Mouse (Mus musculus) ES-Bruce4 (cell line): ENCODE results near the gene Rps18. TPM values are rescaled to one million over a fixed set of nuclear protein-coding genes. Genes with fewer than 3 reads are reported as not detected.
A peak's percentile ranks its signal among the peaks of the same experiment; 100 is the strongest.

Experiments used
- H3K27ac ChIP-seq: 2 replicates; pipeline ENCODE4 v1.5.1; 2012; ENCODE audit warnings: low read length, inconsistent platforms; ENCODE audit not compliant: insufficient read depth
- H3K27me3 ChIP-seq: 2 replicates; pipeline ENCODE4 v1.6.1; 2012; ENCODE audit warnings: mild to moderate bottlenecking, low read length, inconsistent platforms; ENCODE audit not compliant: control insufficient read depth, poor library complexity, insufficient read depth, severe bottlenecking
- H3K36me3 ChIP-seq: 2 replicates; pipeline ENCODE4 v1.6.1; 2012; ENCODE audit warnings: inconsistent platforms, mild to moderate bottlenecking, low read length, moderate library complexity; ENCODE audit not compliant: control insufficient read depth, poor library complexity, insufficient read depth, severe bottlenecking
- H3K4me1 ChIP-seq: one replicate; pipeline ENCODE4 v1.8.1; 2011; ENCODE audit warnings: low read length; ENCODE audit not compliant: control insufficient read depth, insufficient read depth
- H3K4me3 ChIP-seq: 2 replicates; pipeline ENCODE4 v1.5.1; 2011; ENCODE audit warnings: low read depth, mild to moderate bottlenecking, low read length
- H3K9ac ChIP-seq: 2 replicates; pipeline ENCODE4 v1.6.1; 2012; ENCODE audit warnings: low read depth, mild to moderate bottlenecking, inconsistent platforms; ENCODE audit not compliant: poor library complexity, severe bottlenecking
- H3K9me3 ChIP-seq: replicated peaks from 2 replicates; pipeline ENCODE4 v1.6.1; 2012; ENCODE audit warnings: mild to moderate bottlenecking, low read length, inconsistent platforms; ENCODE audit not compliant: control insufficient read depth, poor library complexity, insufficient read depth, severe bottlenecking
- CTCF ChIP-seq: IDR thresholded peaks from one replicate; pipeline ENCODE4 v1.8.1; 2011; ENCODE audit warnings: low read depth, low read length
- EP300 ChIP-seq: IDR thresholded peaks from 2 replicates; pipeline ENCODE4 v1.6.1; 2011; ENCODE audit warnings: low read depth, low read length; ENCODE audit not compliant: insufficient read depth
- POLR2A ChIP-seq: IDR thresholded peaks from one replicate; pipeline ENCODE4 v1.8.1; 2011; ENCODE audit warnings: low read length; ENCODE audit not compliant: insufficient read depth
- polyA plus RNA-seq: library from polyadenylated mRNA; stranded (reverse); fragments of >200 nt; gene quantifications from 2 replicates; pipeline ENCODE4 v1.2.4, GENCODE M21; 2011; ENCODE audit warnings: low read depth; ENCODE audit not compliant: missing spikeins, insufficient read depth, insufficient read length

Rps18 gene
- polyA plus RNA-seq, 1 experiment = 2,174 TPM

DNA sequence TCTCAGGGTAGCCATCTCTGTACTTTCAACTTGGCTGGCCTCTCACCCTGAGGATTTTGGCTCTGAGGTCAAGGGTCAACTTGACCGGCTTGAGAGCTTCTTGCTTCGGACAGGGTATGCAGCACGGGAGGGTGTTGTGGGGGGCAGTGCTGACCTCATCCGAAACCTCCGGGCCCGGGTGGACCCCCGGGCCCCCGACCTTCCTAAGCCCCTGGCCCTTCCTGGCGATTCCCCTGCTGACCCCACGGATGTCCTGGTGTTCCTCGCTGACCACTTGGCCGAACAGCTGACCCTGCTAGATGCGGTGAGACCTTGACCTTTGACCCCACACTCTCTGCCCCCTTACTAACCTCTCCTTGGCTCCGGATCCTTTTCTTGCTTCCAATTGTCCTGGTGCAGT is 23.4 kb downstream of the Rps18 start:
- H3K9me3 ChIP-seq = no peaks in the 10 kb centered on the region
- H3K4me3 ChIP-seq = no peak overlapping the region
- H3K36me3 ChIP-seq = 0 out of 2 replicates have a peak, but pooled peaks cover 3% of the 10 kb centered on the region
- H3K27me3 ChIP-seq = no peaks in the 10 kb centered on the region
- no peak overlapping the region for H3K27ac ChIP-seq
- H3K9ac ChIP-seq = no peak overlapping the region
- TF ChIP-seq CTCF = no peak
- TF ChIP-seq EP300 = no peak
- TF ChIP-seq POLR2A = no peak
- peaks cover 2% of the 10 kb centered on the region for H3K4me1 ChIP-seq

DNA sequence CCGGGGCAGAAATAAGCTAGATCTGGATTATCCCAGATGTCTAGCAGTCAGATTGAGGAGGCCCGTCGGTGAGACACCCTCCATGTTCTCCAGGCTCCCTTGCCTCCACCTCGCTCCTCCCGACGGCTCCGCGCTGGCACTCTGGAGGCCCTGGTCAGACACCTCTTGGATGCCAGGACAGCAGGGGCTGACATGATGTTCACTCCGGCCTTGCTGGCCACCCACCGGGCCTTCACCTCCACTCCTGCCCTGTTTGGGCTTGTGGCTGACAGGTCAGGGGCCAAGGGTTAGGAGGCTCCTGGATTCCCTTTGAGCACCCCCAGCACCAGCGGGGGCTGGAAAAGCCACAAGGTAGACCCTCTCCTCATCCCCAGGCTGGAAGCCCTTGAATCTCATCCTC is 23.9 kb downstream of the Rps18 start:
- H3K36me3 ChIP-seq = no peaks in the 10 kb centered on the region
- H3K27me3 ChIP-seq = no peaks in the 10 kb centered on the region
- no peaks in the 10 kb centered on the region for H3K9me3 ChIP-seq
- peaks cover 2% of the 10 kb centered on the region for H3K4me1 ChIP-seq
- TF ChIP-seq POLR2A (no peak), CTCF (no peak), EP300 (no peak)
- H3K27ac ChIP-seq = no peak overlapping the region
- H3K4me3 ChIP-seq = no peak overlapping the region
- no peak overlapping the region; the same call in 1 of the 2 replicates for H3K9ac ChIP-seq

DNA sequence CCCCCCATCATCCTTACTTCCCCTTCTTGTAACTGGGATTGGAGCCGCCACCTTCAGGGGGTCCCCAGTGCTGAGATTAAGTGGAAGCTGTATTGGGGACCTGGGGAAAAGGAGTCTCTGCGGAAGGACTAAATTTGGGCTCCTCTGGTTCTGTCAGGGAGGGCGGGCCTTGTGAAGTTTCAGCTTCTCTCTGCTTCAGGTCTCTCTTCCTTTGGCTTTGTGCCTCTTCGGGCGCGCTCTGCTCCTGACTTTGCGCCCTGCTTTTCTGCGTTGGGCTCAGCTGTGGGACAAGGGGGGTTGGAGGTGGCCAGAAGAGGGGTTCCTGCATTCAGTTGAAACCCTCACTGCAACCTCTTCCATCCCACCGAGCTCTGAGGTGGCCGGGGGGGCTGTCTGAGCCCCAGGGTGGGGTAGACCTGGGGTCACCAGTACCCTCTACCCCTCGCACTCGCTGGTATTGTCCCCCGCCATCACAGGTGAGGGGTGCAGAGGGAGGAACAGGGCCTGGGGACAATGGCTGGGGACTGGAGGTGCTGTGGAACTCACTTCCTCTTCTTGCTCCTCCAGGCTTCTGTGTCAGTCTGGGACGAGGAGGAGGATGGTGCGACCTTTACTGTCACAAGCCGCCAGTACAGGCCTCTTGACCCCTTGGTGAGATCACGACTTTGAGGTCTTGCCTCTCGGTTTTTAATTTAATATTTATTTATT is 24.5 kb downstream of the Rps18 start:
- Histone ChIP-seq H3K4me3 (peak overlapping the region; percentile 91), H3K9me3 (no peaks in the 10 kb centered on the region), H3K9ac (peak overlapping the region; percentile 91), H3K27me3 (no peaks in the 10 kb centered on the region), H3K27ac (peak overlapping the region; percentile 35), H3K36me3 (no peaks in the 10 kb centered on the region), H3K4me1 (peaks cover 2% of the 10 kb centered on the region)
- no peak for TF ChIP-seq CTCF
- TF ChIP-seq EP300 = no peak
- no peak for TF ChIP-seq POLR2A

DNA sequence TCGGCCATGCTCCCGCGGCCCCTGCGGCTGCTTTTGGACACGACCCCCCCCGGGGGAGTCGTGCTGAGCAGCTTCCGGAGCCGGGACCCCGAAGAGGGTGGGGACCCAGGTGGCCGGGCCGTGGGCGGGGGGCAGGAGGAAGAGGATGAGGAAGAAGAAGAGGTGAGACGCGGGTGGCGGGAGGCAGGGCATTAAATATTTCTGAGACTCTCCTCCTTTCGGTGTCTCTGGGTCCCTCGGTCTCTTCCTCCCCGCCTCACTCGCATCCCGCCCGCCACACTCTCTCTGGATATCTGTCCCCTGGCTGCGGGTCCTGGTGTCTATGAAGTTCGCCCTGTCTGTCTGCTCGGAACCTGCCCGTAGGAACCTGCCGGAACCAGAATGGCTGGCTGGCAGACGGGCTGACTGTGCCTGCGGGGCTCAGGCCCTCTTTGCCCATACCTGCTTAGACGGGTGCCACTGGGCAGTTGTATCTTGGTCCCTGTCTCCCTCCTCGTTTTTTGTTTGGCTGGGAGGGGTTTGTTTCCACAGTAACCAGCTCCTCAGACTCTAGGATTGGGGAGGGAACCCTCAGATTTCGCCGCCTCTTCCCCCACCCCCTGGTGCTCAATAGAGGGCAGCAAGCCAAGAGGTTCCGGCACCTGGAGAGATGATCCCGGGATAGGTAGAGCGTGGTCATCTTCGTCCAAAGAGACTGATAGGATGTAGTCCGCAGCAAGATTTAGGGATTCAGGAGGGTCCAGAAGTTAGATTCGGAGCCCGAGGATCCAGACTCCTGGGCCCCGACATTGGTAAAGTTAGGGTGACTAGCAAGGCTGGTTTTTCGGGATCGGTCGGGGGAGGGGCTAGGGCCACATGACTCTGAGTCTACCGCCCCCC is 25.3 kb downstream of the Rps18 start:
- Histone ChIP-seq H3K9me3 (no peaks in the 10 kb centered on the region), H3K4me1 (peaks cover 2% of the 10 kb centered on the region), H3K27me3 (no peaks in the 10 kb centered on the region), H3K9ac (peak overlapping the region; percentile 91), H3K4me3 (peak overlapping the region; percentile 91), H3K36me3 (no peaks in the 10 kb centered on the region), H3K27ac (peak overlapping the region; percentile 35; the same call in 1 of the 2 replicates)
- TF ChIP-seq POLR2A (no peak), EP300 (no peak), CTCF (no peak)

DNA sequence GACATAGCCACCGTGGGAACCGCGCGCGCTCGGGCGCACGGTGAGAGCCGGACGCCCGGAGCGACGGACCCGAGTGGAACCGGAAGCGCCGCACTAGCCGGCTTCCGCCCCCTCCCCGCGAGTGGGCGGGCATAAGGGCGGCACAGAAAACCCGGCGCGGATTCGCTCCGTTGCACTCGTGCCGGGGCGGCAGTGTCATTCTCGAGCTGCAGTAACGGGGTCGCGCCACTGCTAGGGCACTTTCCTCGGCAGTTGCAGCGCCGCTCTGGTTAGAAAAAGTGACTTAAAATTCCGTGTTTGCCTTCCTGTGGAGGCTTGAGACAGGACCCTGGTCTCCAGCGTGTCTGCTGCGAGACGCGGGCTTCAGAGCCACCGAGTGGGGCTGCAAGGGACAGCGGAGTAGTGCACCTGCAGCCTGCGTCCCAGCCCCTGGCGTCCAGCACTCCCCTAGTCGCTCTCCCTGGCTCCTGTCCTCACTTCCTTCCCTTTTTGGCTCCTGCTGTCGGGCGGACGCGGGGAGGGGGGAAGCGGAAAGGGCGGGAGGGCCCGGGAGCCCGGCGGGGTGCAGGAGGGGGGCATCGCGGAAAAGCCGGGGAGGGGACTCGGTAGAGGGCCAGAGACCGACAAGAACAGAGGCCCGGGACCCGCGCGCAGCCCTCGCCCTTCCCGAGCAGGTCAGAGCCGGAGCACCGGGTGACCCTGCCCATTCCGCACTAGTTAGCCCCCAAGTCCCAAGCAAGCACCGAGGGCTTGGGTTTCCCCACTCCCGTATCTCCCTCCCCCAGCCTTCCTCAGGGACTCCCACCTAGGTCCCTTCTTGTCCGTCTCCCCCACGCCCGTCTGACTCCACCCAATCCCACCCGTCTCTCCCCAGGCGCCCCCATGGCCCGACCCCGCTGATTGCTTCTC is 26.2 kb downstream of the Rps18 start, which contains the start of gene Rgl2:
Rgl2 (plus strand) TSS at position 173 of the 909 bp plus-strand sequence.
- H3K4me3 ChIP-seq = peak within 1 kb of the TSS; percentile 96
- no peaks in the 10 kb centered on the region for H3K27me3 ChIP-seq
- peaks cover 2% of the 10 kb centered on the region for H3K4me1 ChIP-seq
- H3K9ac ChIP-seq = peak within 1 kb of the TSS; percentile 91
- H3K27ac ChIP-seq = peak within 1 kb of the TSS; percentile 68
- H3K36me3 ChIP-seq = no peaks in the 10 kb centered on the region
- TF ChIP-seq POLR2A = peak; percentile 35
- TF ChIP-seq CTCF = no peak
- TF ChIP-seq EP300 = peak; percentile 55; the same call in 1 of the 2 replicates
- no peaks in the 10 kb centered on the region for H3K9me3 ChIP-seq
